Mouse (Mus musculus) cerebellum, adult 9-11 months (tissue): ENCODE measurements at regions not wholly inside any gene's neighbourhood (a gene's known extent, or its start where the extent isn't known, plus 50 kb on each side); places are given as distances from the start of the nearest gene placed in this dataset.

ENCODE experiments used
- DNase-seq: peaks from one replicate; pipeline ENCODE4 v3.0.0; 2022

DNA sequence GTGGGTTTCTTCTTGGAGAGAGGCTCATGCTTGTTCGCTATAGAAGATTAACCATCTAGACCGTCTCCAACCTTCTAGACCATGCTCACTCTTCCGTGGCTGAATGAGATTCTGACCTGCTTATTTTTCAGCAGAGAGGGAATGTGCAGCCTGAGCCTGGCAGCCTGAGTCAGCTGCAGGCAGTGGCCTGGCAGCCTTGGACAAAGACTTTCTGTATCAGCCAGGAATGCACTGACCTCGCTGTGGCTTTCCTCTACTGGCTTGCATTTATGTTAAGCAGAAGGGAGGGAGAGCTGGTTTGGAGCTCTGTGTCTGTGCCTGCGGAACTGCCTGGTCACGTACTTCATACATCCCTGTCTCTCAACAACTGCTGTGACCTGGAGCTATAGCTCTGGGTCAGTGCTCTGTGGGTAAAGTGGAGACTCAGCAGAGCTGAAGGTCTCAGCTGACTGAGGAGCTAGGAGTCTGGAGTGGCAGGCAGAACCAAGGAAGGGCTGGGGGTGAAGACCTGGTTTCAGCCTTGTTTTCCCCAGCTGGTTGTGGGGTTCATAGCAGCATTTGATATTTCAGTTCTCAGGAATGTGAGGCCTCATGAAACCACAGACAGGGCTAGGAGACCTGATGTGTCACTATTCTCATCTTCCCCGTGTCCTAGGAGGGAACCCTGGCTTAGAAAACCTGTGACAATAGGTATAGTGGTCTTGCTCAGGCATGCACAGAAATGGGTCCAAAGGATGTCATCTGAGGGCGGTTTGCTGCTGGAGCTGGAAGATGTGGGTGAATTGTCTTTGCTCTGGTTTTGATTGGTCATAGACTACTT lies 207.2 kb upstream of the Ncam1 start:
- DNase-seq: peak; percentile 23

- no peak for DNase-seq
Measured at GRCm38 (mm10) chr9:50002695-50003094, 204.0 kb upstream of the Ncam1 start.

DNA sequence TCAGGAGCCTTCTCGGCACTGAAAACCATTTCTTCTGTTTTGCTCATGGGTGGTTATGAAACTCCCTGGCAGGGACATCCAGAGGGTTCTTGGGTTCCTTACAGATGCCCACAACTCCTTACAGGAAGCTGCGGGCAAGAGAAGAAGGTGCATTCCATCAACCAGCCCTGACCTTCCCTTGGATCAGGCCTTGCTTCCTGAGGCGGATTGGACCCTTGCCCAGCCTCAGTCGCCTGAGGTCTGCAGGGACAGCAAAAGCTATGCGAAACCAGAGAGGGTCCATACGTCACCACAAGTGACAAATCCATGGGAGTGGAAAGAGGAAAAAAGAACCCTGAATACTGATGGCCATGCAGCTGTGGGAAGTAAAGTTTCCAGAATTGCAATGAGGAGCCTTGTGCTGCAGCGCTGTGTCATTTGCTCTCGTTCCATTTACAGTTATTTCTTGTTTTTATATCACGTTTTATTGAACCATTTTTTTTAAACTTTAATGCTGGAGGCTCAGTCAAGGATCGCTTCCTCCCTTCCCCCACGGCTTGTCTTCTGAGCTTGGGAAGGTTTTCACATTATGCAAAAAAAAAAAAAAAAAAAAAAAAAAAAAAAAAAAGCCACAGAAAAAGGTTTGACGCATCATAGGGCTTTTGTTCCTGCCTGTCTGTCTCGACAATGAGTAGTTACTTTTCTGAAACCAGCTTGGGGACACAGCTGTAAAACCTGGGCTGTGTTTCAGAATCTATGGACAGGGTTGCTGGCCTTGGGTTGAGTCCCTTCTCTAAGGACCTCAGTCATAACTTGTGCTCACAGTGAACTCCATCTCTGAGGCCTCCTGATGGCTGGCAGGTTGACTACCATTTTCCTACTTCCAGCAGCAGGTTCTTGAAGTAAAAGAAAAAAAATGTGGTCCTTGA lies 202.0 kb upstream of the Ncam1 start:
- DNase-seq: no peak

DNA sequence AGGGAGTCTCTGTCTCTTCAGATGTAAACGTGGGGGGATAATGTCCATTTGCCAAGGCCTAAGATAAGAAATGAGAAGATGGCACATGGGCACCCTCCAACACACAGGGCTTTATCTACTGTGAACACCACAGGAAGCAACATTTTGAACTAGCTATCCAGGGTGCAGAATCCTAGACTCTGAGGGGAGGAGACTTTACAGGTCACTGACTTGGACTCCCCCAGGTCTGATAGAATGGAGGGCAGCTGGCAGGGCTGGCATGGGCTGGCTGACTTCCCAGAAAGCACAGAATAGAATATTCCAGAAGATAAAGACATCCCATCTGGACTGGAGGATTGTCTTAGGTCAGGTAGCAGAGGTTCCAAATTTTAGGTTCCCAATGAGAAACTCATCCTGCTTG lies 201.2 kb upstream of the Ncam1 start:
- no peak for DNase-seq

- no peak for DNase-seq
Measured at GRCm38 (mm10) chr9:49998101-49998500, 199.4 kb upstream of the Ncam1 start.

DNA sequence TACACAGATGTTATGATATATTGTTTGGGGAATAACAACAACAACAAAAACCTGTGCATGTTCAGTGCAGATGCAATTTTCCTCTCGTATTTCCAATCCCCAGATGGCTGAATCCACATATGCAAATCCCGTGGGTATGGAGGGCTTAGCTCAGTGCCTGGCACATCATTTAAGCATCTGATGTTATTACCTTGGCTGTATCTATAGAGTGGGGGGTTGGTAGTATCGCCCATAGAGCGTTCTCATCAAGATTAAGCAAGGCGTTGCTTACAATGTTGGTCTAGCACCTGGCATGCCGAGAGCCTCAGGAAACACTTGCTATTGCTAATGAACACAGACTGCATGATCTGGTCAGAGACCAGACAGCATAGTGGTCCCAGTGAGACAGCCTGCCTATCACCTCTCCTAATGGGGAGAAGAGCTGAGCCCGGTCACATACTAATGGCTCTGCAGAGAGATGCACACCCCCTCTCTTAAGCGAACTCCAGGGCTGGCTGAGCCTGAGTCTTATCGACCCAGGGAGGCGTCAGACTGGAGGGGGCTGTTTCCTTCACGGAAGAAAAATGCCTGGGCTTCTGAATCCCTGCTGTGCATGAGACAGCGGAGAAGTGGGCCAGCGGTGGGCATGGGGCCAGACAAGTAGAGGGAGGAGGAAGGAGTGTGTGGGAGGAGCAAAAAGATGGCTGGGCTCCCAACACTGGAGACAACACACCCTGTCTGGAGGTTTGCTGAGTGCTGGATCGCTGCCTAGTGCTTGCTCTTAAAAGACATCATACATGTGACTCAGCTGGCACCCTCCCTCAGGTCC lies 190.9 kb upstream of the Ncam1 start:
- peak; percentile 28 for DNase-seq

- DNase-seq: no peak
Measured at GRCm38 (mm10) chr9:49988064-49988463, 189.3 kb upstream of the Ncam1 start.

DNA sequence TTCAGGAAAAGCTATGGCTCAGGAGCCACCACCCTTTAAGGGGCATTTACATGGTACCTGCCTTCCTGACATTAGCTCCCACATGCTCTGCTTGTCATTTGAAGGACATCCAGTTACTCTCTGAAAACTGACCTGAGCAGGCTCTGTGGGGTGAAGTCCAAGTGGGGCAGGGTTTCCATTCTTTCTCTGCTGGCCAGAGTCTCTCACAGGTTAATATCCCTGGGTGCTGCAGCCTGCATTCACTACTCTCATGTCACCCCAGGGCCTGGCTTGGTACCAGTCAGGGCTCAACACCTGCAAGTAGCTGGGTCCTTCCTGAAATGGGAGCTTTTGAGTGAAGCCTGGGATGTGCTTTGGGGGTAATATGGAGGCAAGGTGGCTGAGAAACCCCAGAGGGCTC lies 188.8 kb upstream of the Ncam1 start:
- DNase-seq: no peak

GRCm38 (mm10) chr9:49980344-49981207 lies 181.9 kb upstream of the Ncam1 start:
- peak; percentile 75 for DNase-seq

GRCm38 (mm10) chr9:49975938-49976671 lies 177.4 kb upstream of the Ncam1 start:
- DNase-seq: peak; percentile 82

DNA sequence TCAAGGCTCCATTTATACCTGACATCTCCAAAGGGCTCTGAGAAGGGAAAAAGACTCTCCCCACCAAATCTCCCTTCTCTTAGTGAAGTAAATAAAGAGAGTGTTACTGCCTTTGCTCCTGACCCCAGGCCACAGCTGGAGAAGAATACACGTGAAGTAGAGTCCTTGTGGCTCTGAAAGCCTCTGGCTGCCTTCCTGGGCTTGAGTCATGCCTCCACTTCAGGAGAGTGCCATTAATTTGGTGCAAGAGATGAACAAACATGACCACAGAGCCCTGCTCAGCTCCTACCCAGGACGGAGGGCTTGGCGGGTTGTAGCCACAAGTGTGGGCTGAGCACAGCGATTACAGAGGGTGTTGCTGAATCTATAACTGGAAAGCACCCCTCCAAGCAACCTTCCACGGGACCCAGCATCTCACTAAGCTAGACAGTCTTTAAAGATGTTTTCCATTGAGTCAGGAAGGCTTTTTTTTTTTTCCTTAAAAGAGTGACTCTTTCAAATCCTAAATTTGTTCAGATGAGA lies 175.3 kb upstream of the Ncam1 start:
- DNase-seq: no peak

- no peak for DNase-seq
Measured at GRCm38 (mm10) chr9:49969429-49969828, 170.7 kb upstream of the Ncam1 start.

DNA sequence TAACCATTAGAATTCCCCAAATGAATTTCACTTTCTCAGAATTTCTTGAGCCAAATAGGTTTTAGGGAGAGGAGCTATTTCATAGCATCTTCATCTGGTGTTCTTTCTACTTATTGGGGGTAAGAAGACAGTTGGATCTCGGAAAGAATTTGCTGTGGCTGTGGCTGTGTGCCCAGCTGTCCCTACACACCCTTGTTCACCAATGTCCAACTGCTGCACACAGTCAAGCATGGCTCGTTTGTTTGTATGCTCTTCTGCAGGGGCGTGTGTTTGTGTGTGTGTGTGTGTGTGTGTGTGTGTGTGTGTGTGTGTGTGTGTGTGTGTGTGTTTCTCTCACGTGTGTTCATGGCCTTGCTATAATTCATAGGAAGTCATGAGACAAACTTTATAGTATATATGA lies 165.9 kb upstream of the Ncam1 start:
- no peak for DNase-seq

DNA sequence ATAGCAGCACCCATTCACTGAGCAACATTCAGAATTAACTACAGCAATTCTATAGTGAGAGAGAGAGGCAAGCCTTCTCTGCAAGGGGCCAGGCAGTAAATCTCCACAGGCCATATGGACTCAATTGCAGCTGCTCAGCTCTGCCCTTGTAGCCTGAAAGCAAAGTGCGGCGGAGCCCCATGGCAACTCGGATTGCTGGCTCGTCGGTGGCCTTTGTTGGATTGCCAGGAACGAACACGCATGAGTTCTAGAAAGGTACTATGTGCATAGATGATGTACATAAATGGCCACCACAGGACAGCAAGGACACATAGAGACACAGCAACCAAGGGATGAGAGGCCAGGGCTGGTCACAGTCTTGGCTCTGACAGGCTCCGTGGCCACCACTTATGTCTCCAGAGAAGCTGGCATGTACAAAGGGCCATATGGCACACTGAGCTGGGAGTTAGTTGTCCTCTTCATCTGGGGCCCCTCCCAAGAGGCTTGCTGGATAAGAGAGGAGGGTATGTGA lies 163.9 kb upstream of the Ncam1 start:
- DNase-seq: peak; percentile 26

DNA sequence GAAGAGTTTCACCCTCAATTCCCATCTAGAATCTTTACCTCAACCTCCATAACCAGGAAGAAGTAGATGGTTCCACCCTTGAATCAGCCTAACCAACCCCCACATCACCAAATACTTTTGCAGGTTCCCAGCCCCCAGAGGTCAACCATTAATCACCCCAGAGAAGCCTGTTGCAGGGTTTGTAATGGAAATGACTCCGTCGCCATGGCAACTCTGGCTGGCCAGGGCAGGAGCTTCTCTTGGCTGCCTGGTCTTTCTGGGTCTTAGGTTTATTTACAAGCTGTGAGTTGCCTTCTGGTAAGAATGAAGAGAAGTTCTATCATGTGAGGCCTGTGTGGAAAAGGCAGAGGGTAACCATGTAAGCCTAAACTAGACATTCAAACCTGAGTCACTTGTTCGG lies 163.2 kb upstream of the Ncam1 start:
- peak; percentile 7 for DNase-seq

DNA sequence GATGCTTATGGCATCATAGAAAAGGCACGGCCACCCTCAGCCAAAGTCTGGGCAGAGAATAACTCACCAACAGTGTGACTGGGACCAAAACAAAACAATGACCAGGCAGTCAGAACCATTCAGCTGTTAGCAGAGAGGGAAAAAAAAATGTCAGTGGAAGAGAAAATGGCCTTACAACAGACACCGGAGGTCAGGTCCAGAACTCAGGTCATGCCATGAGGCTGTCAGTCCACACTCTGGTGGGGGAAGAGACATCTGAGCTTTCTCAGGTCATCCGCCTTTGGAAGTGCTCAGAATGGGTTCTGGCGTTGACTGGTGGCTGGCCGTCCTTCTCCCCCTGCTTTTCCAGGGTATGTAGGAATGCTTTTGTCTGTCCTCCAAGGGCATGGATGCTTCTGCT lies 162.6 kb upstream of the Ncam1 start:
- no peak for DNase-seq

DNA sequence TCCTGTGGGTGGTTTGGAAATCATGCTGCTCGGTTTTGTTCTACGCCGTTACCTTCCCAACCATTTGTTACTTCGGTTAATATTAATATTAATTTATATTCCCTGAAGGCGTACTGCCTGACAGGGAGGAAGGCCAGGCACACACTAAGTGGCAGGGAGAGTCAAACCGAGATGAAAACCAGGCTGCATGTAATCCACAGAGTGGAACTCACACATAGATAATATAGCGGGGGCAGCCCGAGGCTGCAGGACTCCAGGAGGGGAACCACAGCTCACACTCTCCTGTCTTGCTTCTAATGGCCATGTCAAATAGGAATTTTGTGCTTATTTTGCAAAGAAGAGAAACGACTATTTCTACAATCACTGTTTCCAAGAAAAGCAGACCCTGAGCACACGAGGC lies 161.3 kb upstream of the Ncam1 start:
- DNase-seq: no peak

GRCm38 (mm10) chr9:49958890-49959289 lies 160.2 kb upstream of the Ncam1 start:
- DNase-seq: no peak

DNA sequence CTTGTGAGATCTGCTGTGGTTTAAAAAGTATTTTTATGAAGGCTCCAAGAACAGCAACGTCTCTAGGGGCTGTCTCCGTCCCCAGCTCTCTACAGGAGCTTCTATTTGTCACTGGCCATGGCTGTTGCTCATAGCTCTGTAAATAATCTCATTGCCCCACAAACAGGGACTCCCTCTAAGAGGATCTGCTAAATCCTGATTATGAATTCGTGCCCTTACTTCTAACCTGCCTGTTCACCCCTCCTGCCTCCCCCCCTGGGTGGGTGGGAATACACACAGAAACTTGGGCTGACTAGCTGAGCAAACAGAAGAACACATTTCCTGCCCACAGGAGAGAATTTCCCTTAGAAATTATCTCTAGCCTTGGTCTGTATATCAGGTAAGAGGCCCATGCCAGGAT lies 155.9 kb upstream of the Ncam1 start:
- no peak for DNase-seq

DNA sequence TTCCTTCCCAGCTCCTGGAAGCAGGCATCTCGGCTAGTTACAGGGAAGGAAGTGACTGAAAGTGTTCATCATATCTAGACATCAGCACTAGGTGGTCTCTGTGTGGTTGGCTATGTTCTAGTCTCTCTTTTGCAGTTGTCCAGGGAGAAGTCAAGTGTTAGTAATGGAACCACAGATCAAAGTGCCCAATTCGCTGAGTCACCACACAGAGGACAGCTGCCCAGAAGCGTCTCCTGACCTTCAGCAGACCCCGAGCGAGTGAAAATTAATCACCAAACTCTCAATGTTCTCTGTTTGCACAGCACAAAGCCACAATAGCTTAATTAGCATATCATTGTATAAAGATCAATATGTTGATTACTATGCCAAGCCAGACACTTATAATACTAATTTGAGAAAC lies 151.6 kb upstream of the Ncam1 start:
- no peak for DNase-seq

- no peak for DNase-seq
Measured at GRCm38 (mm10) chr9:49948546-49948945, 149.8 kb upstream of the Ncam1 start.
